Mouse (Mus musculus) lung, embryonic 15.5 days (tissue): ENCODE results near the gene Rnf169. TPM values are rescaled to one million over a fixed set of nuclear protein-coding genes. Genes with fewer than 3 reads are reported as not detected.

Experiments used
- ATAC-seq: fragments of 200-750 bp; cut with Nextera tagmentation; 2 replicates; pipeline ENCODE4 v1.8.0; 2017; ENCODE audit warnings: moderate number of reproducible peaks, borderline replicate concordance; ENCODE audit not compliant: low FRiP score, low TSS enrichment; ENCODE audit errors: extremely low read depth
- H3K27ac ChIP-seq: fragments of 300-500 bp; sonication (generic); 2 replicates; pipeline ENCODE4 v1.5.1; 2015; ENCODE audit warnings: moderate library complexity, mild to moderate bottlenecking, inconsistent platforms
- H3K27me3 ChIP-seq: fragments of 300-500 bp; sonication (generic); 2 replicates; pipeline ENCODE4 v1.6.1; 2015; ENCODE audit warnings: inconsistent platforms
- H3K36me3 ChIP-seq: fragments of 300-500 bp; sonication (generic); 2 replicates; pipeline ENCODE4 v1.6.1; 2015; ENCODE audit warnings: inconsistent platforms
- H3K4me1 ChIP-seq: fragments of 300-500 bp; sonication (generic); 2 replicates; pipeline ENCODE4 v1.6.1; 2015; ENCODE audit warnings: inconsistent platforms
- H3K4me2 ChIP-seq: fragments of 300-500 bp; sonication (generic); 2 replicates; pipeline ENCODE4 v1.6.1; 2015; ENCODE audit warnings: inconsistent platforms, mild to moderate bottlenecking, moderate library complexity
- H3K4me3 ChIP-seq: fragments of 300-500 bp; sonication (generic); 2 replicates; pipeline ENCODE4 v1.5.1; 2015; ENCODE audit warnings: mild to moderate bottlenecking, inconsistent platforms
- H3K9ac ChIP-seq: fragments of 300-500 bp; sonication (generic); 2 replicates; pipeline ENCODE4 v1.6.1; 2015; ENCODE audit warnings: inconsistent platforms
- H3K9me3 ChIP-seq: fragments of 300-500 bp; sonication (generic); 2 replicates; pipeline ENCODE4 v1.6.1; 2016; ENCODE audit warnings: inconsistent platforms
- WGBS: fragments of 180-500 bp; shearing (Covaris S2); methylation state at CpG from one replicate; pipeline ENCODE4 v1.1.7; 2015; 5-methylcytosine and 5-hydroxymethylcytosine counted together
- polyA plus RNA-seq: library from polyadenylated mRNA; unstranded; fragments of >200 nt; fragmentation: Nextera tagmentation; extraction: Ambion mirVana; gene quantifications from 2 replicates; pipeline ENCODE4 v1.2.1, GENCODE M21; 2015

The Rnf169 gene
- polyA plus RNA-seq, 1 experiment from 2014 or later, result 5.6 TPM

DNA sequence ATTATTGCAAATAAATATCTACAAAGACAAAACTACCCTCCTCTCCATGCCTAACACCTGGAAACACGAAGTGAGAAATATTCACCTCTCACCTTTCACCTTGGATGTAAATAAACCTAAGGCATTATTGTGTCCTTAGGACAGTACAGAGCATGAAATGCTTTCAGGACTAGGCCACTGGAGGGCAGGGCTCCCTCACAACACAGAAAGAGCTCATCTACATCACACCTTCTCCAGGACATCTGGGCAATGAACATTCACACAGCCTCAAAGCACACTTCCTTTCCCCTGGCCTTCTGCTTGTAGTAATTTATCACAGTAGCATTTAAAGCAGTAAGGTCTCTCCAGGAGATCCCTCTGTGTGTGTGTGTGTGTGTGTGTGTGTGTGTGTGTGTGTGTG lies 44.5 kb downstream of the Rnf169 start:
- no peak overlapping the region for H3K27ac ChIP-seq
- no peak overlapping the region for H3K9ac ChIP-seq
- 57% methylated on average over 1 of the region's 1 CpGs for WGBS
- H3K4me3 ChIP-seq, result no peak overlapping the region
- H3K27me3 ChIP-seq, result no peaks in the 10 kb centered on the region
- no peaks in the 10 kb centered on the region for H3K4me1 ChIP-seq
- ATAC-seq, result no peak
- peaks cover 38% of the 10 kb centered on the region for H3K36me3 ChIP-seq
- no peak overlapping the region for H3K4me2 ChIP-seq
- no peaks in the 10 kb centered on the region for H3K9me3 ChIP-seq

DNA sequence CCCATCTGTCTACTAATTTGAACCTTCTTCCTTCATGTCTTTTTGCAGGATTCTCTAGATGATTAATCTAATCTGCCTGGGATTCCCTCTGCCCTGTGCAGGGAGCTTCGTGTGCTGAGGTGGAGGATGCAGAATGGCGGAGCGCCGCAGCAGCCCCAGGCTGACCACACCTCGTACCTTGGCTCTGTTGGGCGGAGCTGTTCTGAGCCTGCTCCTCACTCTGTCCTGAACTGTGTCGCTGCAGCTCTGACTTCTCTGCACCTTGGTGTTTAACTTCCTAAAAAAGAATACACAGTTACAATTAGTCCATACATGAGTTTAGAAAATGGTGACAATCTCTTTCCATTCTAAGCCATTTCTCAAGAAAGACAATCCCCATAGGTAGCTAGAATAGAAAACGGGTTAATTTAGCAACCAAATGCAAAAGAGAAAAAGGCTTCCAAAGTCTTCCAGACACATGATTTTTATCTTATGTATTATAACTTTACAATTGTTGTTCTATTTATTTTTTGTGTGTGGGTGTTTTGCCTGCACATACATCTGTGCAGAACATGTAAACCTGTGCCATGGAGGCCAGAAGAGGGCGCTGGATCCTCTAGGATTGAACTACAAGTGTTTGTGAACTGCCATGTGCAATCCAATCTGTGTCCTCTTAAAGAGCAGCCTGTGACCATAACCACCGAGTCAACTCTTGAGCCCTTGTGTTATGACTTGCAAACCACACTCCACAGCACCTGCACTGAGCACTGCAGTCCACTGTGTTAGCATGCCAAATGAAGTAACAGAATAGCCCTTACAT lies 53.1 kb downstream of the Rnf169 start:
- ATAC-seq, result no peak
- no peaks in the 10 kb centered on the region for H3K4me1 ChIP-seq
- H3K27me3 ChIP-seq, result no peaks in the 10 kb centered on the region
- 75% methylated on average over 10 of the region's 10 CpGs for WGBS
- H3K9me3 ChIP-seq, result no peaks in the 10 kb centered on the region
- no peak overlapping the region for H3K9ac ChIP-seq
- no peak overlapping the region for H3K4me2 ChIP-seq
- no peak overlapping the region for H3K27ac ChIP-seq
- H3K36me3 ChIP-seq, result peaks cover 45% of the 10 kb centered on the region
- no peak overlapping the region for H3K4me3 ChIP-seq

DNA sequence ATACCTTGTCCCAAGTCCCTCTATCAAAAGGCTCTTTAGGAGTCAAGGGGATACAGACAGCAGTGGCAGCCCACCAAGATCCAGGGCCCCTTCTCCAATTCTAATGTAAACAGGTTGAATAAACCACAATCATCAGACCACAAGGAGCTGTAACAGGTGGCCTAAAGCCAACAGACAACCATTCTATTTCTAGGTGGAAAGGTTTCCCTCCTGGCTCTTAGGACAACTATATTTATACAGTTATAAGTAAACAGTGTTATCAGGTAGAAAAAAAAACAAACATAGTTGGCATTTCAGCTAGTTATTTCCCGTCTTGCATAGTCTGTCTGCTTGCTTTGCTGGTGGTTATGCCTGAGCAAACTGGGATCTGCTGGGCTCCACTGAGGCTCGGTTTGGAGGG lies 59.8 kb downstream of the Rnf169 start:
- H3K4me3 ChIP-seq, result no peak overlapping the region
- no peak overlapping the region for H3K4me2 ChIP-seq
- H3K9me3 ChIP-seq, result no peaks in the 10 kb centered on the region
- peaks cover 25% of the 10 kb centered on the region for H3K36me3 ChIP-seq
- H3K4me1 ChIP-seq, result peaks cover 25% of the 10 kb centered on the region
- peaks cover 7% of the 10 kb centered on the region; the same call in 1 of the 2 replicates for H3K27me3 ChIP-seq
- 31% methylated on average over 2 of the region's 2 CpGs for WGBS
- peak overlapping the region; percentile 65 for H3K27ac ChIP-seq
- H3K9ac ChIP-seq, result no peak overlapping the region
- no peak for ATAC-seq

DNA sequence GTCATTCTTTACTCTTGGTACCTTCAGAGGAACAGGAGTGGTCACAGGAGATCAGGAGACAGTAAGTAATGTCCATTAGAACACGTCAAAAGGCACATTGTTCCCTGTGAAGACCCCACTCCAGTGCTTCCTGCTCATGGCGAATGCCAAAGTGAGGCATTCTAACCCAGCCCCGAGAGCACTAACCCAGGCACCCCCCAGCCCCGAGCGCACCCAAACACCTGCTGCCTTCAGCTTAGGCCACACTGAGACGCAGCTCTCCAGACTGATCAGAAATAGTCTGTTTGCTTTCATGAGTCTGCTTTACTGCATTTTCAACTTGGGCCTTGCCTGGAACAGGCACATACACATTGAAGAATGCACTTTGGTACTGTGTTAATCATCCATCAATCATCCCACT lies 60.3 kb downstream of the Rnf169 start:
- Histone ChIP-seq H3K36me3 (peaks cover 21% of the 10 kb centered on the region), H3K27me3 (peaks cover 7% of the 10 kb centered on the region; the same call in 1 of the 2 replicates), H3K27ac (no peak overlapping the region), H3K9me3 (no peaks in the 10 kb centered on the region), H3K4me1 (peaks cover 25% of the 10 kb centered on the region), H3K4me3 (no peak overlapping the region), H3K9ac (no peak overlapping the region), H3K4me2 (no peak overlapping the region)
- ATAC-seq, result no peak
- WGBS, result 72% methylated on average over 6 of the region's 6 CpGs

DNA sequence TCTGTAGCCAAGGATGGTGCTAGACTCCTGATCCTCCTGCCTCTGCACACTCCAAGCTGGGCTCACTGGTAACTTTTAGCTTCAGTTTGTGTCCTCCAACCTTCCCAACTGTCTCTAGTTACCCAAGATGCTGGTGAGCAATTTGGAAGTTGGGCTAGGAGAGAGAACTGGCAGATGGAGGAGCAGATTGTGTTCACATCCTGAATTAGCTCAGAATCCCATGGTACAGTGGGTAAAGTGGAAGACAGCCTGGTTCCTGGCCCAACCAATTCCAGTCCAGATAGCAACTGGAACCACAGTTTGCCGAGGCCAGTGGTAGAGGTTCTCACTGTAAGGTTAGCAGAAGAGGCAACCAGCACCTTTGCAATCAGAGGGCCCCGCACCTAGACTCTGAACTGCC lies 61.1 kb downstream of the Rnf169 start:
- no peak for ATAC-seq
- WGBS, result 89% methylated on average over 2 of the region's 2 CpGs
- peaks cover 25% of the 10 kb centered on the region for H3K4me1 ChIP-seq

DNA sequence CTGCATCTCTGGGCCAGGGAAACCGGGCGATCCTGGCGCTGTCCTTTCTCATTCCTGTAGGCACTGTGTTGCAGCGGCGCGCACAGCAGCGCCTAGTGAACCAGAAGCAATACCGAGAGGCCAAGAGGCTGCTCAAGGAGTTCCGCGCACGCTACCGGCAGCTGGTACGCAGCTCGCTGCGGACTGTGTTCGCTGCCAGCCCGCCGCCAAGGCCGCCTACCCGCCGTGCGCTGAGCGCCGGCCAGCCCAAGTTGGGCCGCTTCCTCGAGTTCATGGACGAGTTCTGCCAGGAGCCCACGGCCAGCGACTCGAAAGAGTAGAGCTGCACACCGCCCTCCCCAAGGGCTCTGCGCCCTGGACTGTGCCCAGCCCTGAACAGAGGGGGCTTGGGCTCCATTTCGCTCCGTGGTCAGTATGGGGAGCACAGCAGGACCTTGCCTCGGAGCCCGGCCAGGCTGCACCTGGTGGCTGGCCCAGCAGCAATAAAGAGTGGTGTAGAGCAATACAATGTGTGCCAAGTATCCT lies 62.9 kb downstream of the Rnf169 start:
- ATAC-seq, result peak; percentile 29; the same call in 1 of the 2 replicates
- H3K9me3 ChIP-seq, result no peaks in the 10 kb centered on the region
- peaks cover 25% of the 10 kb centered on the region for H3K4me1 ChIP-seq
- H3K27me3 ChIP-seq, result peaks cover 7% of the 10 kb centered on the region; the same call in 1 of the 2 replicates
- no peaks in the 10 kb centered on the region; the same call in 1 of the 2 replicates for H3K36me3 ChIP-seq
- peak overlapping the region; percentile 34 for H3K4me3 ChIP-seq
- H3K27ac ChIP-seq, result no peak overlapping the region
- H3K4me2 ChIP-seq, result peak overlapping the region; percentile 79
- peak overlapping the region; percentile 23 for H3K9ac ChIP-seq
- 2% methylated on average over 36 of the region's 36 CpGs for WGBS

More for the DNA sequence above, 61.1 kb downstream of the Rnf169 start:
- H3K36me3 ChIP-seq, result peaks cover 13% of the 10 kb centered on the region
- no peak overlapping the region for H3K4me3 ChIP-seq
- no peak overlapping the region for H3K27ac ChIP-seq
- peaks cover 7% of the 10 kb centered on the region; the same call in 1 of the 2 replicates for H3K27me3 ChIP-seq
- H3K4me2 ChIP-seq, result no peak overlapping the region
- H3K9ac ChIP-seq, result no peak overlapping the region
- no peaks in the 10 kb centered on the region for H3K9me3 ChIP-seq

DNA sequence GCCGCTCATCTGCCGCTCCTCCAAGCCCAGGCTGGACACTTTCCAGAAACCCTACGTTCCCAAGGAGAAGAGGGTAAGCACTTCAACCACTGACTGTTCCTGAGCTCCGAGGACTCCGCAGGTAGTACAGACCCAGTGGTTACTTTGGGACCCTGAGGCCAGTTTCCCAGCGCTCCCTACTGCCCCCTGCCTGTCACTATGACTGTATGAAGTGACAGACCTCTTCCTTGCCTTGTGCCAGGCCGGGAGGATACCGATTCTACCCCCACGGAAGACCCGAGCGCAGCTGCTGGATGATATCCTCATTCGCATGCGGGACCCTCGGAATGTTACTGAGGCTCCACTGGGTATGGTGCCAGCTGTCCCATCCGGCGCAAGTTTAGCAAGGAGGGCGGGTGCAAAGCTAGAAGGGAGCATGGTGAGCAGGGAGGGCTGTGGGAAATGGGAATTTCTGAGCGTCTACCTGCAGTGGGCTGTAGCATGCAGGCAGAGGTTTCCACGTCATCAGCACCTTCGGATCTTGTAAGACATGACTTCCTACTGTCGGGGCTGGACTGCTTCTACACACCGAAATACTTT lies 63.4 kb downstream of the Rnf169 start:
- Histone ChIP-seq H3K9me3 (no peaks in the 10 kb centered on the region), H3K36me3 (no peaks in the 10 kb centered on the region), H3K4me2 (peak overlapping the region; percentile 79), H3K4me1 (peaks cover 25% of the 10 kb centered on the region), H3K27me3 (peaks cover 7% of the 10 kb centered on the region; the same call in 1 of the 2 replicates), H3K9ac (peak overlapping the region; percentile 23), H3K4me3 (peak overlapping the region; percentile 34), H3K27ac (no peak overlapping the region)
- 5% methylated on average over 22 of the region's 22 CpGs for whole genome bisulfite sequencing
- 0 out of 2 replicates have a peak, but pooled peaks have one; percentile 25 for ATAC-seq

DNA sequence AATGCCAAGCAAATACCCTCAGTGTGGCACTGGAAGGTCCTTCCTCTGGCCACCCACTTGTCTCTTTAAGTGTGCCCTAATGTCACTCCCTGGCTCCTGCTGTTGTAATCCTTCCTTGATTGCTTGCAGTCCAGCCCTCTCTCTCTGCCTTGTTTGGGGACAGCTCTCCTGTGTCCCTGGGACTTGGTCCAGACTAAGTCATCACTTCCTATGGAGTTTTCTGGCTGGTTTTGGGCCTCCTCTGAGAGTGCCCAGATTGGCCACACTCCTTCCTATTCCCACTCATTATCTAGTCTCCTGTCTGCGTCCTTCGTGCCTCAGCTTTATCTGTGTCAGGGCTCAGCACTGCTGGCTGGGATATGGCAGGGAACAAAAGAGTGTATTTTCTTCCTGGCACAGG lies 64.7 kb downstream of the Rnf169 start:
- no peak overlapping the region for H3K9ac ChIP-seq
- no peaks in the 10 kb centered on the region for H3K36me3 ChIP-seq
- H3K27ac ChIP-seq, result no peak overlapping the region
- H3K27me3 ChIP-seq, result peaks cover 7% of the 10 kb centered on the region; the same call in 1 of the 2 replicates
- H3K4me1 ChIP-seq, result peaks cover 17% of the 10 kb centered on the region
- H3K9me3 ChIP-seq, result no peaks in the 10 kb centered on the region
- no peak overlapping the region for H3K4me2 ChIP-seq
- H3K4me3 ChIP-seq, result no peak overlapping the region
- ATAC-seq, result no peak
- WGBS, result 73% methylated on average over 2 of the region's 2 CpGs

DNA sequence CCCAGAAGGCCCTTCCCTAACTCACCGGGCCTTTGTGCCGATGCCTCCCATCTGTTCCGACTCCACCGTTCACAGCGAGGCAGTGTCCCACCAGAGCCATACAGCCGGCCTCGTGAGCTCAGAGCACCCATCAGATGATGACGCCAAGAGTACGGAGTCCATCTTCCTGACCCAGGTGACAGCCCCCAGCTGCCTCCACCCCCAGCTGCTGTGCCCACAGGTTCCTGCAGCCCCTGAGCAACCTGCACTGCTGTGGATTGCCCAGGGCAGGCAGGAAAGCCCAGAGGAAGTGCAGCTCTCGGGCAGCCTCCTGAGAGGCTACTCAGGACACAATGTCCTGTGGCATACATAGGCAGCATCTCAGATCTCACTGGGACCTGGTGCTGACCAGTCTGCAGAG lies 65.9 kb downstream of the Rnf169 start:
- Histone ChIP-seq H3K36me3 (no peaks in the 10 kb centered on the region), H3K4me2 (no peak overlapping the region), H3K27me3 (peaks cover 7% of the 10 kb centered on the region; the same call in 1 of the 2 replicates), H3K4me3 (no peak overlapping the region), H3K9me3 (no peaks in the 10 kb centered on the region), H3K9ac (no peak overlapping the region), H3K27ac (no peak overlapping the region), H3K4me1 (peaks cover 14% of the 10 kb centered on the region)
- ATAC-seq, result no peak
- 80% methylated on average over 10 of the region's 10 CpGs for WGBS

DNA sequence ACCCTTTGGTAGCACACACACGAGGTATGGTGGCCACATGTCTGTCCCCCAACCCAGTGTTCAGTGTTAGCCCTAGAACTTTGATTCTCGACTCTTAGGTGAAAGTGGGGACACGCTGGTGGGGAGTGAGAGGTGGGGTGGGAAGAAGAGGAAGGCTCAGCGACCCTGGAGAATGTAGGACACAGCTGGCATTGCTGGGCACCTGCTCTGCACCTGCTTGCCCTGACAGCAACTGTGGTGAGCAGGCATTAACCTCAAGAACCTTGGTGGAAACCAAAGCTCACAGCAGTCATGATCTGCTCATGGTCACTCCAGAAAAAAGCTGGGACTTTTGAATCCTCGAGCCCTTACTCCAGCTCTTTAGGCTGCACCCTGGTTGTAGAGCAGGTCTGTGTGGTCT lies 69.2 kb downstream of the Rnf169 start:
- H3K9me3 ChIP-seq, result no peaks in the 10 kb centered on the region
- no peak for ATAC-seq
- no peak overlapping the region for H3K4me2 ChIP-seq
- peaks cover 2% of the 10 kb centered on the region; the same call in 1 of the 2 replicates for H3K27me3 ChIP-seq
- WGBS, result 70% methylated on average over 5 of the region's 5 CpGs
- no peaks in the 10 kb centered on the region for H3K4me1 ChIP-seq
- H3K9ac ChIP-seq, result no peak overlapping the region
- no peak overlapping the region for H3K27ac ChIP-seq
- H3K36me3 ChIP-seq, result no peaks in the 10 kb centered on the region
- no peak overlapping the region for H3K4me3 ChIP-seq

DNA sequence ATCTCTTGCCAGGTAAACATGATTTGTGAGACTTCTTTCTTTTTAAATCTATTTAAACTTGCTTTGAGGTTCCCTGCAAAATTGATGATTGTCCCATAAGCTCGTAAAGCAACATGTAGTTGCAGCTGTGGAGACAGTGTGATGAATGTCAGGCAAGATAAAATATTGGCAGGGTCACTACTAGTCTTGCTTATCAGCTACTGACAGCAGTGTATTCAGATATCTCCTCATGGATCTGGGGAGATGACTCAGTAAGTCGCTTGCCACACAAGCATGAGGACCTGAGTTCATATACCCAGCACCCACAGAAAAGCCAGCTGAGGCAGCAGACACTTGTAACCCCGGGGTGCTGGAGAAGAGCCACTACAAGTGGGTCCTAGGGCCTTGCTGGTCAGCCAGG lies 72.8 kb downstream of the Rnf169 start:
- H3K36me3 ChIP-seq, result no peaks in the 10 kb centered on the region
- H3K27ac ChIP-seq, result no peak overlapping the region
- H3K9me3 ChIP-seq, result no peaks in the 10 kb centered on the region
- H3K4me1 ChIP-seq, result no peaks in the 10 kb centered on the region
- no peak overlapping the region for H3K4me3 ChIP-seq
- WGBS, result 51% methylated on average over 3 of the region's 3 CpGs
- H3K9ac ChIP-seq, result no peak overlapping the region
- no peak overlapping the region for H3K4me2 ChIP-seq
- ATAC-seq, result no peak
- no peaks in the 10 kb centered on the region for H3K27me3 ChIP-seq

DNA sequence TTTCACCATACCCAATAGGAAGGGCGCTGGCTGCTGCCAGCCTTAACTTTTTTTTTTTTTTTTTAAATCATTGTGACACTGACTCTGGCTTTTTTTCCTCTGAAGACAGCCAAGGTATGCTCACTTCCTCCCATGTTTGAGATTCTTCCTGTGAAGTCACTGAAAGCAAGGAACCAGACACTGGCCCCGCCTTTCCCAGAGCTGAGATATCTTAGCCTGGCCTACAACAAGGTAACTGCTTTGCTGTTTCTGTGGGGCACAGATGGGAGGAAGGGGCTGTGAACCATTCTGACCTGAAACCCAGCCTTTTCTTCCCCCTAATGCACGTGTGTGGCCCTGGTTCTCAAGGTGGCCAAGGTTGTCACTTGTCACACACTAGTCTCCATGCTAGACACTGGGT lies 73.9 kb downstream of the Rnf169 start:
- H3K4me1 ChIP-seq, result no peaks in the 10 kb centered on the region
- no peak overlapping the region for H3K27ac ChIP-seq
- H3K4me3 ChIP-seq, result no peak overlapping the region
- H3K36me3 ChIP-seq, result no peaks in the 10 kb centered on the region
- H3K9ac ChIP-seq, result no peak overlapping the region
- no peak for ATAC-seq
- no peaks in the 10 kb centered on the region for H3K9me3 ChIP-seq
- WGBS, result 76% methylated on average over 3 of the region's 3 CpGs
- no peak overlapping the region for H3K4me2 ChIP-seq
- no peaks in the 10 kb centered on the region for H3K27me3 ChIP-seq
